Mouse (Mus musculus) 3T3-L1 (cell line): ENCODE results near the gene Rgs3.

Experiments
- DNase-seq: peaks from one replicate; pipeline ENCODE4 v3.0.0-alpha.2; 2015; ENCODE audit warnings: low read depth, low spot score

The Rgs3 gene

DNA sequence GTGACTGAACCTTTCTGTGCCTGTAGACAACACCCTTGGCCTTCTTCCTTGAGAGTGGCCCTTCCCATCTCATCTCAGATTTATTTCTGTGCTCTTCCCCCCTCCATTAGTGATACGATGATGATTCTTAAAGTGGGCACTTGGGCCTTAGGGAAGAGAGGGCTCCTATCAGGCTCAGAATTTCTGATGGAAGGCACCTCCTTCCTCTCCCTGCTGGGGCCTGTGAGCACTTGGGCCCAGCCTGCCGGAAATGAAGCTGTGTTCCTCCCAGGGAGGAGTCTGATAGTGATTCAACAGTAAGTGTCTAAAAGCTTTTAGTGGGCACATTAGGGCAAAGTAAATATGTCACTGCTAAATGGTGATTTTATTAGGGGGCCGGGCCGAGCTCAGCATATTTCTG lies 67.7 kb downstream of the Rgs3 start:
- no peak for DNase-seq

DNA sequence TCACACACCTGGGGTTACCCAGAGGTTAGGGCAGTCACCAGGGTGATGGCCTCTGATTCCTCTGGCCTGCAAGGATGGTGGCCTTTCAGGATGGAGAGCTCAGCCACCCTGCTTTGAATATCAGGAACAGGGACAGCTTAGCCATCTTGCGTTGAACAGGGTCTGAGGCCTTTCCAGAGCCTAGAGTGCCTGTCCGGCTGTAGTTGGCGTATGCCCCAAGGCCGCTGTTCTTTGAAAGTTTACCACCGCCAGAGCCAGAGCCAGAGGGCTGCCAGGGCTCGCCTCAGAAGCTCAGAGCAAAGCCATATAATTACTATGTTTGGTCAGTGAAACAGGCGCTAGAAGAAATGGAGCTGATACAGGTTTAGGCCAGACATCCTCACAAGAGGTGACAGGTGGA lies 68.9 kb downstream of the Rgs3 start:
- DNase-seq: no peak

- peak; percentile 5 for DNase-seq
Measured at GRCm38 (mm10) chr4:62629461-62629860, 69.8 kb downstream of the Rgs3 start.

GRCm38 (mm10) chr4:62629905-62630304 lies 70.3 kb downstream of the Rgs3 start:
- DNase-seq: no peak

- DNase-seq: no peak
Measured at GRCm38 (mm10) chr4:62633243-62633642, 73.6 kb downstream of the Rgs3 start.

DNA sequence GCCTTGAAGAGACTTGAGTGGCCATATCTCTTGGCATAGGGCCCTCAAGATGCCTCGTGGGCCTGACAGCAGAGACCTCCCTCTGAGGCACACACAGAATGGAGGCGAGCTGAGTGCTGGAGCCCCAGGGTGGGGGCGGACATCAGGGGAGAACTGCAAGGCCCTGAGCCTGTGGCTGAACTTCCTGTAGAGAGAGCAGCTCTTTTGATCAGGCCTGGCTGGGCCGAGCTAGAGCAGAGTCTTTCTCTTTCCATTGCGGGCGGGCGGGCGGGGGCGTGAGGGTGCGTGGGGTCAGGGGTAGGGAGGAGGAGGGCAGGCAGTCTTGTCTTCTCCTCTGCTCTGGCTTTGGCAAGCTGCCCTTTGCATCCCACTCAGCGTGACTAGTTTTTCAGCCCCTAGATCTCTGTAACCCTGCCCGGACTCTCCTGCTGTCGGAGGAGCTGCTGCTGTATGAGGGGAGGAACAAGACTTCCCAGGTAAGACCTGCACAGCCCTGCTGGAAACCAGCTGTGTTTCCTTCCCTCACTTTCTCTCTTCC lies 74.5 kb downstream of the Rgs3 start:
- DNase-seq: no peak

- no peak for DNase-seq
Measured at GRCm38 (mm10) chr4:62634840-62635239, 75.2 kb downstream of the Rgs3 start.

GRCm38 (mm10) chr4:62636047-62636446 lies 76.4 kb downstream of the Rgs3 start:
- DNase-seq: no peak

- DNase-seq: peak; percentile 7
Measured at GRCm38 (mm10) chr4:62637856-62638604, 78.4 kb downstream of the Rgs3 start.

DNA sequence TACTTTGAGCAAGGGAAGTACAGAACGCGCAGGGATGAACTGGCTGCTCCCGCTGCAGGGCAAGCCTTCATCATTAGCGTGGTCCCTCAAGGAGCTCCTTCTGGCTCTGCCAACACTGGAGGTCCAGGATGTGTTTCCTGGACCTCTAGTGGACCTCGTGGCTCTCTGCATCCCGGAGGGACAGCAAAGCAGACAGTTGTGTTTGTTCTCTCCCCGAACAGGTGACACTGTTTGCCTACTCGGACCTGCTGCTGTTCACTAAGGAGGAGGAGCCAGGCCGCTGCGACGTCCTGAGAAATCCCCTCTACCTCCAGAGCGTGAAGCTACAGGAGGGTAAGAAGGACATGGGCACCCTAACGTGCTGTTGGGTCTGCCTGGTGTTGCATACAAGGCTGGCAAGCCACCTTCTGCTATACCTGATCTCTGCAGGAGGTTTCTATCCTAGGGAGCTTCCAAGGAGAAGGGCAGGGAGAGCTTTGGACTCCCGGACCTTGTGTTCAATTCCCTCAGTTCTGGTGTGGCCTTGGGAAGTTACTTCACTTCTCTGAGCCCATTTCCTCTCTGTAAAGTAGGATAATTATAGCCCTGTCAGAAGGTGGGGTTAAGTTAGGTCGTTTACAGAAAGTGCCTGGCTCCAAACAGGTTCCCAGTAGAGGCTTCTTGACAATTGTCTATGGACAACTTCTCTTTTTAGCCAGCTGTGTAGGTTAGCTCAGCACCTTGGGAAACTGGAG lies 81.0 kb downstream of the Rgs3 start:
- DNase-seq: no peak

DNA sequence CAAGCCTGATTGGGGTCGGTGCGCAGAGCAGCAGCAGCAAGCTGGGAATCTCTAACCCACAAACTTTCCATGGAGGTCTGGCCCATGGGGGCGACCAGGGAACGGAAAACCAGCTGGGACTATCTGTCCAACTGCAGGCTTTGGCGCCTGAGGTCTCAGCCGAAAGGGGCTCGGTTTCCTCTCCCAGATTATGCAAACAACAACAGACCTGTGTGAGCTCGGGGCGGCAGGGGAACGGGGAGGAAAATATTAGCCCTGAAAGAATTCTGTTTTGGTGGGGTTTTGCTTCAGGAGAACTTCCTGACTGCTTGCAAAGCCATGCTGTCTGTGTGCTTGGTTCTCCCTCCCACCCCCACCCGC lies 81.6 kb downstream of the Rgs3 start:
- no peak for DNase-seq

GRCm38 (mm10) chr4:62641656-62642055 lies 82.0 kb downstream of the Rgs3 start:
- DNase-seq: no peak

GRCm38 (mm10) chr4:62643401-62643800 lies 83.8 kb downstream of the Rgs3 start:
- no peak for DNase-seq

DNA sequence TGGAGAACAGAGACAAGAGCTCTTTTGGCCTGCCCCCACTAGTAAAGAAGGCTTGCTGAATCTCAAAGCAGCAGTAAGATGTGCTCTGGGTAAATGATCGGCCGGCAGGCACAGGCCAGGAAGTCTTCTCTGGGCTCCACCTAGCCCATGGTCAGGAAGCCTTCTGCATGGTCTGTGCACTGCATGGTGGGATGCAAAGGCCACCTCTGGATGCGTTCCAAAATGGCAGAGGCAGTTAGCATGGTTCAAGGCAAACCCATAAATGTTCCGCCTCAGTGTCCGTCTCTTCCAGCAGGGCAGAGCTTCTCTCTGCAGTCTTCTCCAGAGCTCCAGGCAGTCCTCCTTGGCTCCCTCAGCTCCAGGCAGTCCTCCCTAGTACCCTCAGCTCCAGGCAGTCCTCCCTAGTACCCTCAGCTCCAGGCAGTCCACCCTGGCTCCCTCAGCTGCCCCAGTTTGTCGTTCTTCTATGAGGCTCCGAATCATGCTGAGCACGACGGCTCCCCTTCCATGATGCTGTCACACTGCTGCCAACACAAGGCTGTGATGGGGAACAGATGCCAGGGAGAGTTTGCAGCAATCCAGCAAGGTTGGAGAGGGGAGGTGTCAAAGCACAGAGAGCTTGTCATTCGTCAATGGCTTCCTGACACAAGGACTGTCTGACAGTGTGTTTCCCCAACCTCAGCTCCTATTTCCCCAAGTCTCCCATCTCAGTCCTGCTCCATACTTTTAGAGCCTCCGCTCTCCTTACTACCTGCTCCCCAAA lies 84.6 kb downstream of the Rgs3 start:
- no peak for DNase-seq

- no peak for DNase-seq
Measured at GRCm38 (mm10) chr4:62646556-62647248, 87.1 kb downstream of the Rgs3 start.

DNA sequence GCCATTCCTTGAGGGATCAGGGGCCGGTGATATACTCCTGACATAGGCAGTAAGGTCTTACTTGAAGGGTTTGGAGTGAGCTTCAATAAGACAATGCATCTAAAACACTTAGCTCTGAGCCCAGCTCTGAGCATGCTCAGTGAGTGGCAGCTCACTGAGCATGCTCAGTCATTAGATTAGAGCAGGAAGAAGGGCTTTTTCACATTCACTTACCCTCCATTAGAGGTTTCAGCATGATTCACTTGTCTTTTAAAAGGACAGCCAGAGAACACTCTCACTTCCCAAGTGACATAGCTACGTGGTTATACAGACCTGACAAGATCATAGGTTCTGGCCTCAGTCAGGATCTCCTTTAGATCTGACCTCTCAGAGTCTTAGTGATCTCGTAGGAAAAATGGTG lies 89.2 kb downstream of the Rgs3 start:
- no peak for DNase-seq

GRCm38 (mm10) chr4:62649536-62650230 lies 90.0 kb downstream of the Rgs3 start:
- no peak for DNase-seq

DNA sequence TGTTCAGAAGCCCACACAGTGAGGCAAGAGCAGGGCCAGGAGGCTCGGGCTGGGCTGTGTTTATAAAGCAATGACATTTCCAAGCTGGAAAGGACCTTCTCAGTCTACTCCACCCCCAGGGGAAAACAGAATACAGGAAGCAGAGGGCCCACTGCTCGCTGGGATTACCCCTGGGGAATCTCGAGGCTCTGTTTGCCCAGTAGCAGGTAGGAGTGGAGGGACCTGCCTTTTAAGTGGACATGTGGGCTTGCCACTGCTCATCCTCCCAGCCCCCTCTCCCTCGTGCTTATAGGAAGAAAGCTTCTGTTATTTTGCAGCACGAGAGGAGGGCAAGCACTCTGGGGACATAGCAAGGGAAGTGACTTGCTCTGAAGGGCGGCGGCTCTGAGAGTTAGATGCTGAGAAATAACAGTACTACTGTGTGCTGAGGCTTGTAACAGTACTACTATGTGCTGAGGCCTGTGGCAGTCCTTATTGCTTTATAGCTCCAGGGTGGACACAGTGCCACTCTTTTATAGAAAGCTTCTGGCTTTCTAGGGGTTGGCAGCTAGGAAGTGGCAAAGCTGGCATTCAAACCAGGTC lies 91.6 kb downstream of the Rgs3 start:
- DNase-seq: no peak

DNA sequence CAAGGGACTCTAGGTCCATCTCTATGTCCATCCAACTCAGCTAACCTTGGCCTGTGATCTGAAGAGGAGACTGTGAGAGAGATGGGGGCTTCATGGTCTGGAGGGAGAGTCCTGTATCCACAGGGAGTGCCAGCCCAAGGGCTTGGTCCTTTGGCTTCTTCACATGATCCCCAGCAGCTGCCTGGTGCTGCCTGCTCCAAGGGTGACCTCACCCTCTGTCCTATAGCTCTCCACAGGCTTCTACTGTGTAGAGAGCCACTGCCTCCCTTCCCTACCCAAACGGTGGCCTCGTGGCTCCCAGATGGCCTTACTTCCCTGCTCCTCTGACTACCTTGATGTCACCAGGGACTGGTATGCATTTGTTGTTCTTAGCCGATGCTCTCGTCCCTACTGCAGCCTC lies 92.6 kb downstream of the Rgs3 start:
- DNase-seq: no peak

GRCm38 (mm10) chr4:62652921-62653757 lies 93.5 kb downstream of the Rgs3 start:
- DNase-seq: no peak
